Mouse (Mus musculus) layer of hippocampus, adult 8-10 months (tissue): ENCODE measurements around the gene Samd13. TPM values are rescaled to one million over a fixed set of nuclear protein-coding genes. Genes with fewer than 3 reads are reported as not detected.

ENCODE experiments used
- DNase-seq, 2 experiments: peaks; one replicate each; pipeline ENCODE4 v3.0.0; 2022; ENCODE audit warnings: low spot score in 2 of 2
- total RNA-seq, 4 experiments: library from RNA; stranded (reverse); gene quantifications; 2 replicates each; pipeline ENCODE4 v1.2.4; 2022

The Samd13 gene
- total RNA-seq, 4 experiments from 2014 or later = 0.45 to 0.63 TPM; not detected in 2

DNA sequence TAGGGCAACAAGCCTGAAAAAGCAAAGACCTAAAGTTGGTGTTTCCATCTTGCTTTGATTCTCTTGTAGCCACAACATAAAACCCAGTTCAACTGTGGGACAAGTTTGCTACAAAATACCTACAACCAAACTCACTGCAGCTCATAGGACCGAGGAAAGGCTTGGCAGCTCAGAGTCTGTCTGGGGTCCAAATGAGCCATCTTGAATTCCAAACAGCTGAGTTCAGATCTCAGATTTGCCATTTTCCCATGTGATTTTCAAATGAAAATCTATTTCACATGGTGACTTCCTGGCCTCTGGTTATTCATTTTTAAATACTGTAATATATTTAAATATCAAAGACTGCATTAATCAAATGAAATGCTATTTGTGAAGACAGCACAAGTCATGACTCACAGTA lies 10.3 kb downstream of the Samd13 start:
- no peak for DNase-seq

DNA sequence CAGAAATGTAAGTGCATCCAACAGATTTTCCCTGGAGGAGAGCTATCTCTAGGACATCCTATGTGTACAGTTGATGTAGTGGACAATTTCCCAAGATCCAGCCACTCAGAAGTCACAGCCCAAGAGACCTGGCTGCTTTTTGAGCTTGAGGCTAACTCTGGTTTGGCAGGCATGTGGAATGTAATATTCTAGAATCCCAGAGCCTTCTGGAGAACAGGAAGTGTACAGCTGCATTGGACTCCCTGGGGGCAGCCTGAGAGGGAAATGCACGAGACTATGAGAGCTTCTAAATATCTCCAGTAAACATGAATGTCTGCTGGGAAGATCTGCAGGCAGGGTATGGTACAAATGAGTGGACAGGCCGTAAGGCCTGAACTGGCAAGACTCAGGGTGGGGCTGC lies 14.3 kb downstream of the Samd13 start:
- DNase-seq = no peak

DNA sequence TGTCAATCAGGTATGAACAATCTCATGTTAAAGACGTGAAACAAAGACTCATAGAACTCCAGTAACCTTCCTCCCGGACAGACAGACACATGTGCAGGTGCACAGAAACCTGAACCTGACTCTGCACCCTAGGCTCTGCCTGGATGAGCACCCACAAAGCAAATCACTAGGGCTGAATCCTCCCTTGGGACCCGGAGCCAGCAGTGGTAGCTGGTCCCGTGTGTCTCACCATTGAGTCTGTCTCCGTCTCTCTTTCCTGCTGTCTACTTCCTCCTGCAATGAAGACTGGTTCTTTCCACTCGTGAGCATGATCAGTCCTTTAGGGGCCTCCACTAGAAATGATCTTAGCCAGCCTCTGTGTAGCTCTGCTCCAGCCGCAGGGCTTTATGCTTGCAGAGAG lies 23.5 kb downstream of the Samd13 start:
- no peak for DNase-seq

DNA sequence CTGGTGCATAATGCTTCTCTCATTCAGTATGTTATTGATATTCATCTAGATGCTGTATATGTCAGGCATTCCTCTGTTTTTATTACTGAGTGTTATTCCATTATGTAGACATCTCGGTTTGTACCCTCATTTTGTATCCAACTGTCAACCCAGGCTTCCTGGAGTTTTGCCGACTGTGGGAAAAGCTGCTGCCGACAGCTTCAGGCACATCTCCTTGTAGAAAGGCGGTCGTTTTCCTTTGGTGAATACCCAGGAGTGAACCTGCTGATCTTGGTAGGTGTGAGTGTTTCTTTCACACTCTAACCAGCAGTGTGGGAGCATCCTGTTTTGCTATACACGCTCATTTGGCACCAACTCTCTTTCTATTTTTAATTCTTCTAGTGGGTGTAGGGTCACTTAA lies 24.4 kb downstream of the Samd13 start:
- DNase-seq = peak in 1 of 2 experiments; percentile 13

DNA sequence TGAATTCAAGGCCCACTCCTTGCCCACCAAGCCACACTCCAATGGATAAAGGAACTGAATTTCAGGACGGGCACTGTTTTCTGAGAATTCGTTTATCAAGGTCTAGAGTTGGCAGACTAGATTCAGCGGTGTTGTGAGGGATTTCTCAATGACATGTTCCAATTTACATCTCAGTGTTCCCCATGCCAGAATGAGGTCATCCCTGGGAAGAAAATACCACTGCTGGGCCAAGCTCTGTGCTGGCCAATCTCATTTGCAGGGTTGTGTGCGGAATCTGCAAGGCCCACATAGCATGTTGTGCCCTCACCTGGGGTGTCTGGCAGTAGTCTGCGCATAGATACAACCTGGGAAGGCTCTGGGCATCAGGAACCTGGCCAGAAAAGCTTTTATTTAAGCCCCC lies 26.1 kb downstream of the Samd13 start:
- DNase-seq = no peak

DNA sequence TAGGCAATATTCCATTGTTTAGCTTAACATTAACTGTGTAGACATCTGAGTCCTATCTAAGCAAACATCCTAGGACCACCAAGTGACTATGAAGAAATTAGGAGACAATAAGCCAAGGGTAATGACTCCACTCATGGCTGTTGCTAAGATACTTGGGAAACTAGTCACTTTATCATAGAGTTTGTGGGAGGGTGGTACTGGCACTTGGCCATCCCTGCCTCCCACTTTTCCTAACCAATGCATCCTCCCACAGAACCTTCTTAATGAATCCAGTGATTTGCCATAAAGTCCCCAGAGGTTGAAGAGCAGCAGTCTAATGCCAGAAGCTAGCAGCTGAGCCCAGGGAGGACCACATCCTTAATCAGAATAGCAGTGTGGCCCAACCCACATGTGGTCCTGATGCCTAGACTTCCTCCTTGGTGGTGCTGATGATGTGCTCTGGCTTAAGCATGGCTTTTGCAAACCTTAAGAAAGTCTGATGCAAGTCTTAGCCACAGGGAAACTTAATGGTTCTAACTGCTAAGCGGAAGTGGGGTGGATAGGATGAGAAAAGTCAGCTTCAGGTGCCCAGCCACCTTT lies 27.2 kb downstream of the Samd13 start:
- peak in 1 of 2 experiments; percentile 36 for DNase-seq

DNA sequence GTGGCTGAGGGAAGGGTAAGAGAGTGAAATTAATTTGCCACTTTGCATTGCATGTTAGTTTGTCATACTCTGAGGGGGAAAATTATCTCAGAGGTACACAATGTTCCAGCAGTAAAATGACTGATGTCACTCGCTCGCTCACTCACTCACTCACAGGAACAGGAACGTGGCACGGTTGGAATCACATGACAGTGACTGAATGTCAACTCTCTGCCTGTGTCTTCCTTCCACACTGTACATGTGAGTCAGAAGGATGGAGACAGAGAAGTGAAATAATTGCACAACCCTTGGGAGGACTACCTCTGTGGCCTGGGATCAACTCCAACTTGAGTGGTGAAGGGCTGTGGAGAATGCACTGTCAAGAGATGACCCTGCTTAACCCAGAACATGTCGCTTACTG lies 28.0 kb downstream of the Samd13 start:
- no peak for DNase-seq

DNA sequence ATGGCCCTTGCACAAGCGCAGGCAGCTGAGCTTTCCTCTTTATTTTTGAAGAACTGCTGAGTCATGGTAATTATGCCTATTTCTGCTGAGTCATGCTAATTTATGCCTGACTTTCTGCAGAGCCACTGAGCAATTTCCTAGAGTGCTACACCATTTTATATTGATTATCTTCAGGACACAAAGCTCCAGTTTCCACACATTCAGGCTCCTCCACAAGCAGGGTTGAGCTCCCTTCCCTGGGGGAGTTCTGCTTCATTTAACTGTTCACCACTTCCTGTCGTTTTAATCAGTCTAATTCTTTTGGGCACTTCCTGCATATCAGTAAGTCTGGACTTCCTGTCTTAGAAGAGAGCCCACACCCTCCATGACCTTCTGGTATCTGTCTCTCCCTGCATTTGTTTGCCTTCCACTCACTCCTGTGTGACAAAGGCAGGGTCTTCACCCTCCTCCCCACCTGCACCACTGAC lies 30.2 kb downstream of the Samd13 start:
- DNase-seq = no peak

DNA sequence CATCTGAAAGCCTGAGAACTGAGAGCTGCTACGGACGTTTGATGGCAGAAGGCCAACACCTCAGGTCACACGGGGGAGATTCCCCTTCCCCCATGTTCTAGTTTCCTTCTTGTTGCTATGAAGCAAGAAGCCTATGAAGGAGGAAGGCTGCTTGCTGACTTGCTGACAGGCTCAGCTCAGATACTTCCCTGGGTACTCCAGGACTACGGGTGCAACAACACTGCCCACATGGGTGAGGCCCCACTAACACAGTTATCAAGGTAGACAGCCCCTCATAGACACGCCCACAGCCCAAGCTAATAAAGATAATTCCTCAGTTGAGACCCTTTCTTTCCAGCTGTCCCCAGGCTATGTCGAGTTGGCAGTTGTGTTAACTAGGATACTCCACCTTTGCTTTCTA lies 31.7 kb downstream of the Samd13 start:
- DNase-seq = no peak

DNA sequence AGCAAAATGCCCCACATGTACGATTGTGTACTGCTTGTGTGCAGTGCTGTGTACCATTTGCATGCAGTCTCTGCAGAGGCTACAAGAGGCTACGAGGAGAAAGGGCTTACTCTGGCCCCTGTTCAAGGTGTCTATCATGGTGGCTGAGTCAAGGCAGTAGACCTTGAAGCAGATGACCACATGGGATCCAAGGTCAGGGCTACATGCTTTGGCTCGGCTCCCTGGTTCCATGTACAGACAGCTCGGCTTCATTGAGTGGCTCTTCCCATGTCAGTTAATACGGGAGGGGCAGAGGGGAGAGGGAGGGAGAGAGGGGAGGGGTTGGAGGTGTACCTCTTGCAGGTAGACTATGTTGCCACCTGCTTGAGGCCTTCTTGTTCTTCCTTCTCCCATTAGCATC lies 33.0 kb downstream of the Samd13 start:
- no peak for DNase-seq

DNA sequence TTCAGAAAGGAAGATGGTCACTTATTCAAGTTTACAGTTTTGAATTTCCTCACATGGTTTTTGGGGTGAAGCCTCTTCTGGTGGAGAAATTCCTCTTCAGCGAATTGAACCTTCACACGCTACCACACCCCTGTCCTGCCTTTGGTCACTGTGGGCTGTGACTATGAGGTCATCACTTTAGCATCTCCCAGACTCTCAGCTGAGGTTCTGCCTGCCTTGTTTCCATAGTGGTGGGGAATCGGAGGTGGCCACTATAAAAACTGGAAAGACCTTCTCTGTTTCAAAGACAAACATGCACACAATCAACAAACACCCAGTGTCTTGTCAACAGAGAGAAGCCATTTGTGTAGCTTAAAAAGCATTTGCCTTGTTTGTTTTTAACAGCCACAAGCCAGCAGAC lies 34.2 kb downstream of the Samd13 start, which contains the start of gene 4930503B20Rik:
Gene 4930503B20Rik, minus strand, starts transcription at position 101 of the 400 bp plus-strand sequence.
- DNase-seq = no peak

DNA sequence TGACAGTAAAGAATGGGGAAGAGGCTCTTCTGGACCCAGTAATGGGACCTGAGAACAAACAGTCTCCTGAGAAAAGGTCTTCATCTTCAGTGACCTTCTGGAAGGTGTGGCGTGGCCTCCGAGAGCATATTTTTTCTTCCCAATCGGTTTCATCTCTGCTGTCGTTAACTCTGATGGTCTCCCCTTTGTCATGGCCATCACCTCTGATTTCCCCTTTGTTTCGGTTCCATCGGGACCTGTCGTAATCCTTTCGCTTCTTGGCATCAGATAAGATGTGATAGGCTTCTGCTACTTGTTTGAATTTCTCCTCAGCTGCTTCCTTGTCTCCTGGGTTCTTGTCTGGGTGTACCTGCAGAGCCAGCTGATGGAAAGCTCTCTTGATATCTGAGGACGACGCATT lies 34.7 kb downstream of the Samd13 start:
- DNase-seq = no peak

DNA sequence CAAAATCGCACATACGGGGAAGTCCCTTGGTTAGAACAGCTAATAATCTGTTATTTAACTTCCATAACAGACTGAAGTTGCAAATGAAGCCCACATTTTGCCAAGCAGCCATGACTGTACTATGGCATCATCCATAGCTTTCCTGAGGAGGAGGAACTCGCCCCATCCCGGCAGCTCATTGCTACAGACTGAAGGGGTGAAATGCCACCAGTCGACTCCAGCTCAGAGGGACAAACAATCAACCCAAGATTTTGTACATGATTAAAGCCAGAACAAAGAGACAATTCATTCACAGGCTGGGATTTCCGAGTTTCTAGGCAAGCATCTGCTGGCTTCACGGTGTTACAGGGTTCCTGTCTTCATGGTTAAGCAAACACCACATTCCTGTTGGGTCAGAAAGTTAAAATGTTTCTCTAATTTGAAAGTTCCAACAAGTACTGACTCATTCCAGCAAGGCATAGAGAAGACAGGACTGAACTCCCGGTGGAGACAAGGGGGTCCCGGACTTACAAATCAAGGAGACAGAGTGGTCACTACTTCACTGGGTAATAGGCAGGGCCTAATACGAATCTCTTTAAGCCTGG lies 36.0 kb downstream of the Samd13 start:
- DNase-seq = no peak

DNA sequence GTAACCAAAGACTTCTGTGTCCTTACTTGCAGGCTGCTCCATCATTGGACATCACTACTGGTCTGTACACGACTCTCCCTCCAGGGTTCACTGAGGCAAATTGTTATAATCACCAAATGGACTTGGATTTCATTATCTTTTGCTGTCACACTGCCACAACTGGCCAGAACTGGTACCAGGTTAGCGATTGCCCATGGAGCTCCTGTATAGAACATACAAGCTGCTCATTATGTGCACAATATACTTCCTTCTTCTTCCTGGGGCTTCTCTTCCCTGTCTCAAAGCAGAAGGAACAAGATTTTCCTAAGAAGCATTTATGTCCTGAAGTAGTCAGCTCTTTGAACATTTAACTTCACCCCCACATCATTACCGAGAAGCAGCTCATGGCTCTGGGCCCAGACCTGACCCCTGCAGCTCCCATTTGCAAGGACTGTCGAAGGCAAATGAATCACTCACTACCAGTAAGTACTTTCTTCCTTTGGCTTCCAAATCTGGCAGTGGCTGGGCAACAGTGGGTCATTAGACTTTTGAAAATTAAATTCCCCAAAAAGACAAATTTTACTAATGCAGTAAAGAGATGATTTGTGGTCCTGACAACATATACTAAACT lies 43.5 kb downstream of the Samd13 start:
- no peak for DNase-seq

DNA sequence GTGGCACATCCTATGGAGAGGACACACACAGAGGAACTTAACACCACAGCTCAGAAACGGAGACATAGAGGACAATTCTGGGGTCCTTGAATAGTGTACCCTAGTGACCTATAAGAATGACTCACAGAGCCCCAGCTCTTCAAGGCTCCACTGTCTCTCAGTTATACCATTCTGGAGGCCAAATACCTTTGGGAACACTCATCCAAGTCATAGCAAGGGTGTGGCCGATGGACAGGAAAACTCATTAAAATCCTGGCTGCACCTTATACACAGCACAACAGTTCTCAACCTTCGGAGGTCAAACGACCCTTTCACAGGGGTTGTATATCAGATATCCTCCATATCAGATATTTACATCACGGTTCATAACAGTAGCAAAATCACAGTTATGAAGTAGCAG lies 52.9 kb downstream of the Samd13 start:
- DNase-seq = no peak

DNA sequence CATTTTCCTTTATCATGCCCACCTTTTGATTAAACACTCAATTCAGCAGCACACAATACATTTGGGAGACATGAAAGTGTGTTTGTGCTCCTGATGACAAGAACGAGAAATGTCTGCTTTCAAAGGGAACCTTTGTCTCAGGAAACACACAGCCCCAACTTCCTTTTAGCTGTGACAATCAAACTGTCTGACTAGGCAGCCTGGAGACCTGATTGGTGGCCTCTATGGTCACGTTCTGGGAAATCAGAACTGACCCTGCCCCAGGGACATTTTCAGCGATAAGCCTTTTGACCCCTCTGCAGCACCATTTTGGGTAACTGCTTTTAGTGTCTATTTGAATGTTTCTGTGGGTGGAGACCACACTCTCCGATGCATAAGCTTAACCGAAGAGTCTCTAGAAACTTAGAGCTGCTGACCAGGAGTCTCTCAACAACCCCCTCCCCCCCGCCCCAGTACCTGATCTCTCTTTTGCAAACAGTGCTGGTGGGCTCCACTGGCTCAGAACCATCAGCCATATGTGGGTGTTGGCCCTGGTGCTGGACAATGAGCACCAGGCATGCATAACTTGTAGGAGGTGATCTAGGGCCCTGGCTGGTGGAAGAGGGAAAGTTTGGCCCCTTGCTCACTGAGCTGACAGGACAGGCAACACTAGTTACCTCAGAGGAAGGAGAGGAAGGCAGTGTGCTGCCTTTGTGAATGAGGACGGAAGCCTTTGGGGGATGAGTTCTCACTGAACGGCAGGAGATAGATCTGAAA lies 57.0 kb downstream of the Samd13 start:
- DNase-seq = no peak

DNA sequence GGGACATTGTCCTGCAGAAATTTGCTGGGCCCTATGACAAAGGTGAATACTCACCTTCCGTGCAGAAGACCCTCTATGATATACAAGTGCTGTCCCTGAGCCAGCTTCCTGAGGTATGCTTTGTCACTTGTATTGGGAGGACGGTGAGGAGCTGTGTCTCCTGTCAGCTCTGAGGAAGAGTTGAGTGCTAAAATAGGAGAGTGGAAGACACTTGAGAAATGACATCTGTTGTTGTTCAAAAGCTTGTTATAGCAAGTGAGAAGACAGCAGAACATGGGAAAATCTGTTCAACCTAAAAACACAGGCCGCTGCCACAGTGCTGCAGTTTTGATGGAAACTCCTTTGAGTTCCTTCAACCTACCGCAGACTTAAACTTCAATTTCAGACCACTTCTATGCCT lies 59.6 kb downstream of the Samd13 start:
- DNase-seq = no peak

DNA sequence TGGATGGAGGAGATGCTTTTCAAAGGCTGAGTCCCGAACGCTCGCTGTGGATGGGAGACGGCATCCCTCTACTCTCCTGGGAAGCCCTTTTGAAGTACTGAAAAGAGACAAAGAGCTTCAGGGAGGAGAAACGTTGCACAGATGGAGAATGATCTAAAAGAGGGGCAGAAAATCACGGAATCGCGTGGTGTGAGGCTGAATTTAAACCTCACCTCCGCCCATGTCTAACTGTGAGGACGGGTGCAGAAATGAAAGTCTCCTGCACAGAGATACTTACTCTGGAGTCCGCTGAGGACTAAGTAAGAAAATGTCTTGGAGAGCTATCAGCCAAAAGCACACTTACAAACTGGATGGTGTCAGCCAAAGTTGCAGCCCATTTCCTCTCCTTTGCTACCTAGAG lies 63.4 kb downstream of the Samd13 start:
- DNase-seq = no peak

DNA sequence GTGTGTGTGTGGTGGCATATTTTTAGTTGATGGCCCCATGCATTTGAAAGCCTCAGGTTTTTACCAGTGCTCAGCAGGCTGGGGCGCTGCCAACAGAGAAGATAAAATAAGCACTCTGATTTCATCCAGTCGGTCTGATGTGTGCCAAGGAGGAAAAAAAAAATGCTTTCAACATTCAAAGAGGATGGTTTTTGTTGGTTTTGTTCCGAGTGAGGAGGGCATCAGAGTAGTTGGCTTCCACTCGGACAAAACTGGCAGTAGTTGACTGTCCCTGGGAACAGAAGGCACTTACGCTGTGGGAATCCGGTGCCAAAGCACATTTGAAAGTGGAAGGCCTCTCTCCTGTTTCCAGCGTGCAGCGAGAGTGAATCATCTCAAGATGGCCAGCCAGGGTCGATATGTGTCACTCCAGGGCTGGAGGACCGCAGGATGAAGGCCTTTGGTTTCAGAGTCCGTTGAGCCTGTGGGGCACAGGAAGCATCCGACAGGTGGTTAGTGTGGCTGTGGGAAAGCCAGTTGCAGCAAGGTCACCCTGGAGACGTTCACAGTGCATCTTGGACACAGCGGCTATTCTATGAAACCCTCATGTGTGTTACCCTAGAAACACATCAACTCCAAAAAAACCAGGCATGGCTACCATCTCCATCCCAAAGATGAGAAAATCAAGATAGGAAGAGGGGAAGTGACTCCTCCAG lies 64.7 kb downstream of the Samd13 start:
- DNase-seq = peak; percentile 79

DNA sequence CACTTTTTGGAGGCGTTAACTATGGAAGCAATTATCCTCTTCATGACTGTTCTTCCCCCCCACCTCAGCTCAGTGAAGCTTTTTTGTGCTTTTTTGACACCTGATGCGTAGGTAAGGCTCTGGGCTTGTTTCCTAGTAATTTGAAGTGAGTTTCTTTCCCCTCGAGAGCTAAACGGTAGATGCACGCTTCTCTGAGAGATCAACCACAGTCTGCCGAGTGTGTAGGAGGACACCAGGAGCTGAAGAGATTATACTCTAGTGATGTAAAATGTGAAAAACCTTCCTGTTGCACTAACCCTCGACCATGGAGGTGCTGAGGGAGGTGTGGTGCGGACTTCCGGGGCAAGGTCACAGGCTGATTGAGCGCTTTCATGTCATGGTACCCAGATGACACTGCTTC lies 65.3 kb downstream of the Samd13 start:
- DNase-seq = peak in 1 of 2 experiments; percentile 54

DNA sequence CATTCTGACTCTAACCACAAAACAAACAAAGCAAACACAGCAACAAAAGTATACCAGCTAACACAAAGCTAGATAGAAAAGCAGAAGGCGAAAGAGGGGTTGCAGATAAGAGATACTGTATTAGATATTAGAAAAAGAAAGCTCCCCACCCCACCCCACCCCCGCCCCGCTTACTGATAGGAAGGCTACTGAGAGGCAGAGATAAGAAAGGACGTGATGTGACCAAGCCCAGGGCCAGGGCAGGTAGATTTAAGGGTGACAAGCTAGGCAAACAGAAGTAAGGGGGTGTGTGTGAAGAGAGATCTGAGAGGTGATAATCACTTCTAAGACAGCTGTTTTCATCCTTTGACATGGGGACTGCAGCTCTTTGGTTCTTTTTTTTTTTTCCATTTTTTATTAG lies 67.0 kb downstream of the Samd13 start:
- no peak for DNase-seq

DNA sequence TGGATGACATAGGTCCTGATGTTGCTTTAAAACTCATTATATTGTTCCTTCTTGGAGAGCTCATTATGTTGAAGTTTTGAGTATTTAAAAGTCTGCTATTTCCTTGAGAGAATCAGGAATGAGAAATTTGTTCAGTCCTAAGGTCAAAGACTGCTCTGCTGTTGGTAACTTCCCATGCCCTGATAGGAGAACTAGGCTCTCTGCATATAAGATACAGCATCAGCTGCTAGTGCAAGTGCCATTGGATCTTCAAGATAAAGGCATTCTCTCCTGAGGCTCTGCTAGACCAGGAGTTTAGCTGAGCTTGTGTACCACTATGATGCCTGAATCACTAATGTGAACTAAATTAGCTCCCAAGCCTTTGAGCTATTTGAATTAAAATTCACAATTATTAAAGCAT lies 67.4 kb downstream of the Samd13 start:
- DNase-seq = no peak
